Mouse (Mus musculus): Measurements from ENCODE around the gene Htr7.
A peak's percentile ranks its signal among the peaks of the same experiment; 100 is the strongest.

Gene Htr7

DNA sequence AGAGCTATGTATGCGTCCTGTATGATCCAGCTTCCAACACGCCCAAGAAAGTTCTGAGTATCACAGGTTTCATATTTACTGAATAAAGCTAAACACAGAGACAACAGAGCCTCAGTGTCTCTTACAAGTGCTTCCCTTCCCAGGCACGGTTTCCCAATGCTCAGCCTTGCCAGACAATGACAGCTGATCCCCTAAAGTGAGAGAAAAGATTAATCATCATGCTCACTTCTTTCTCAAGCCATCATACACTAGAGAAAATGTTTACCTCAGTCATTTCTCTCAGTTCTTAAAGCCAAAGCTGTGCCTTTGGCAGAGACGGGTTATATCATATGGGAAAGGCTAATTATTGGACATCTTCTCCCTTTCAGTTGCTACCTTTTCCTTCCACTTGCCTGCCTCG lies 99.7 kb downstream of the Htr7 start:
- DNase-seq (ENCODE audit: low spot score in 2 of 2), result no peak

DNA sequence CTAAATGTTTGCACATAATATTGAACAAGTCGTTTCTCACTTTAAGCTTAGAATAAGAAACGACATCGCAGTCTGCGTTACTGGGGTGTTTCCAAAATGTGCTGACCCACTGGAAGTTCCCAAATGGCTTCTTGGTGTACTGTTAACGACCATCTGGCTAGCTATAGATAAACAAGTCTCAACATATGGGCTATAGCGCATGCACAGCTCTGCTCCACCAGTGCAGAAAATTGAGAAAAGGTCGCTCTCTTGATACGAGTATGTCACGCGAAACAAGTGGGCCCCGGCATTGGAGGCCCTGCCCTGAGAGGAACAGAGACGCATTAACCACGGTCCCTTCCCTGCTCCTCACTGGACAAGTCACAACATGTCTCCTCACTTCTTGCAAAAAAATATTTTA lies 101.6 kb downstream of the Htr7 start:
- DNase-seq (ENCODE audit: low spot score in 2 of 2), result no peak

DNA sequence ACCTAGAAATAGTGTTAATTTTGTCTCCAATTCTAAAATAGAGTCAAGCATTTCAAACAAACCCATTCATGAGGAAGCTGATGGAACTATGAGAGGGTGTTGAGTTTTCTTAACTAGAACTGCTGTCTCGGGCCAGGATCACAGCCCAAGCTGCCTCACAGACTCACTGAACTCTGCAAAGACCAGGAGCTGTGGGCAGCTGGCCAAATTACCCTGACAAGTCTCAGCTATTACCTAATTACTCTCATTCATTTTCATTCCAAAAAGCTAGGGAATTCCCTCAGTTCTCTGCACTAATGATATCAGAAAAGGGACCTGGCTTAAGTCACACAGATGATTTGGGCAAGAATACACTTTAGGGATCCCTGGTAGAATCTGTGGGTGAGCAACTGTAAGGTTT lies 107.4 kb downstream of the Htr7 start:
- DNase-seq (ENCODE audit: low spot score in 2 of 2), result no peak

DNA sequence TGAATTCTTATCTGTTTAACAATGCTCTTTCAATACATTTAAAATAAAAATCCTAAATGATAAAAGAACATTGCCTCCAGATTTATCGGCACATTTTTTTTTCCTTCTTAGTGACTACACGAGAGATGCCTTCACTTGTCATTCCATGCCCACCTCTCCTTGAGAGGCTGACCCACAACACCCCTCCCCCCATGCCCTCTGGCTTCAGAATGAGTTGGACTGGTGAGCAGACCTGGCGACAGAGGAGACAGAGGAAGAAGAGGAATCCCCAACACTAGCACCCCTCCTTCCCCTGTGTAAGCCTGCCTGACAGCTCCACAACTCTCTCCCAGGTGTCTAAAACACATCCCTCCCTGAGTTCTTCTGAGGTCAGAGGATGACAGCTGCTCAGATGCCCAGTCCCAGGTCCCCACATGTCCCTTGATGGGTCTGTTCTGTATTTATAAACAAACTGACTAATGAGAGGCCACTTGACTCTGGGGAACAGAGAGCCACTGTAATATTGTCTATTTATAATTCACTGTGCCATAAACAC lies 132.3 kb downstream of the Htr7 start:
- peak in 1 of 2 experiments; percentile 6 for DNase-seq (ENCODE audit: low spot score in 2 of 2)

DNA sequence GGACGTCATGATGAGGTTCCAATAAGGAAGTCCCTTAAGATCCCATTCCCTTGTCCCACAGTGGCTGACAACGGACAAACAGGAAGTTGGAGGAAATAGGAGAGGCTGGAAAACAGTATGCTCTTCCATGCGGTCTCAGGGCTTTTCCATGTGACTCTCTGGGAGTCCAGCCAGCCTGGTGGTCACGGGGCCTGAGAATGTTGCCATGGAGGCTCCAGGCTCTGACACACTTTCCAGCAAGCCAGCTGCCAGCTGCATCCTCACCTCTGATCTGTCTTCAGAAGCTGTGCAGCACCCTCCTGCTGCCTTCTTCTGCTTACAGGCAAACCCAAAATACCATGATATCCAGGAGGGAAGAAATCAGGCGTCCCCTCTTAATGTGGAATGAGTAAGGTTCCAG lies 132.9 kb downstream of the Htr7 start:
- peak; percentile 63 to 75 for DNase-seq (ENCODE audit: low spot score in 2 of 2)

All from cerebellum, postnatal 4 days (tissue).